Mouse (Mus musculus): ENCODE results near the gene Etv3. TPM values are rescaled to one million over a fixed set of nuclear protein-coding genes. Genes with fewer than 3 reads are reported as not detected.
A peak's percentile ranks its signal among the peaks of the same experiment; 100 is the strongest.

Gene Etv3
- polyA plus RNA-seq, 1 experiment from 2014 or later = 9.6 TPM

DNA sequence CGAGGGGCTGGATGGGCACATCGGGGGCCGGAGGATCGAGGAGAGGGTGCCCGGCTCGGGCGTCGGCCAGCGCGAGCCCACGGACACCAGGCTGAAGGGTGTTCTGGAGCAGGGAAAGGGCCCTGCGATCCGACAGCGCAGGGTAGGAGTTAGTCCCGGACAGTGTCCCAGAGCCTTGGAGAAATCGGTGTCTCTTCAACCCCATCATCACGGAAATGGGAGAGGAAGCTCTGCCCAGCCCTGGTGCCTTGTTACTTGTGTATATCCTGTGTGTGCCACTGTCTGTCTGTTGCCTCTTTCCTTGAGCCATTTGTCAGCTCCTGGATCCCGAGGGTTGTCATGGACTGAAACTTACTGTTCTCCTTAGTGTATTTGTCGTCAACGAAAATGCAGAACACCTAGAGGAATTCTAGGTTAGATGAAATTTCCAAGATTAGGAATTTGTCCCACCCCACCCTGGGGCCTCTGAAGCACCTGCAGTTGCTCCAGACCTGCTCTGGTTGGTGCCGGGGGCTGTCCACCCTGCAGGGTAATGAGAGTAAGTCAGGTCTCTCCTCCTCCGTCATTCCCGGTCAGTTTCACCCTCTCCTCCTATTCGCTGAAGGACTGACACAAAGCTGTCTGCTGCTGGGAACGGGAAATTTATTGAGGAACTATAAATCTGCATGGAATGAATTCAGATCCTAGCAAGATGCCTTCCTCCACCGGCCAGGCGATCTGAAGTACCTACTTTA is 797 bp downstream of the Etv3 start:
- WGBS = 10% methylated on average over 27 of the region's 27 CpGs
- H3K9me3 ChIP-seq = no peaks in the 10 kb centered on the region
- H3K27me3 ChIP-seq (ENCODE audit: insufficient read depth, poor library complexity, severe bottlenecking) = no peaks in the 10 kb centered on the region; the same call in 1 of the 2 replicates
- peak overlapping the region; percentile 96 for H3K27ac ChIP-seq
- H3K36me3 ChIP-seq = peaks cover 40% of the 10 kb centered on the region
- peaks cover 21% of the 10 kb centered on the region for H3K4me1 ChIP-seq (replicated peaks)
- DNase-seq (ENCODE audit: low spot score) = no peak
- H3K4me3 ChIP-seq = peak overlapping the region; percentile 97

DNA sequence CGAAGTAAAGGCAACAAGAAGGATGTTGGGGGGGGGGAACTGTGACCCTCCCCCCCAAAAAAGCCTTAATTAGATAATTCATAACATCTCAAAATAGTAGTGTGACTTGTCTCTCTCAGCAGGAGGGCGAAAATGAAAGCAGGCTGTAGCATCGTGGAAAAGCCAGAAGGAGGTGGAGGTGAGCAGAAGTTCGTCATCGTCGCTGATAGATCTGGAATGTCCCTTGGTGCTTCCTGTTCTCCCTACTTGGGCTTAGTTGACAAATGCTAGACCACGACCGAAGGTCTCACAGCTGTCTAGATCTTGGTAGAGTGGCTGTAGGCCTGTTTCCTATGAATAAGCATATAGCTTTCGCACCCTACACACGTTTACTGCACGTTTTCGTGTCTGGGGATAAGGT is 1.9 kb downstream of the Etv3 start:
- no peak for DNase-seq (ENCODE audit: low spot score)
- Histone ChIP-seq H3K36me3 (peaks cover 51% of the 10 kb centered on the region), H3K4me3 (no peak overlapping the region), H3K27ac (no peak overlapping the region), H3K9me3 (no peaks in the 10 kb centered on the region), H3K4me1 (replicated peaks) (peaks cover 21% of the 10 kb centered on the region), H3K27me3 (ENCODE audit: insufficient read depth, poor library complexity, severe bottlenecking) (no peaks in the 10 kb centered on the region; the same call in 1 of the 2 replicates)
- 90% methylated on average over 12 of the region's 12 CpGs for WGBS

DNA sequence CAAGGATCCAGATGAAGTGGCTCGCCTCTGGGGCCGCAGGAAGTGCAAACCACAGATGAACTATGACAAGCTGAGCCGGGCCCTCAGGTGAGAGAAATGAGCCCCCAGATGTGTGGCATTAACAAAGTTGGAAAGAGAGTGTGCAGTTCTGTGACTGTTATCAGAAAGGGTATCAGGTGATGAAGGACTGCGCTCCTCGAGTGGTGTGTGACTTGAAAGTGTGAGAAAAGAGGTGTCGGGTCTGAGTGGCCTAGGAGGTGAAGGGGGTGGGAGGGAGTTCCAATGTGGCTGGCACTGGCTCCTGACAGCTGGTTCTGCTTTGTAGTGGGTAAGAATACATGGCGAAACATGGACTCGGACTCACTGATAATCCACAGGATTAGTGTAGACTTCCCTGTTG is 2.8 kb downstream of the Etv3 start:
- Histone ChIP-seq H3K36me3 (peaks cover 60% of the 10 kb centered on the region), H3K4me3 (no peak overlapping the region), H3K4me1 (replicated peaks) (peaks cover 21% of the 10 kb centered on the region), H3K27ac (no peak overlapping the region), H3K27me3 (ENCODE audit: insufficient read depth, poor library complexity, severe bottlenecking) (no peaks in the 10 kb centered on the region; the same call in 1 of the 2 replicates), H3K9me3 (no peaks in the 10 kb centered on the region)
- 93% methylated on average over 8 of the region's 8 CpGs for WGBS
- DNase-seq (ENCODE audit: low spot score) = no peak

GRCm38 (mm10) chr3:87528841-87529240 is 3.6 kb downstream of the Etv3 start:
- Histone ChIP-seq H3K9me3 (no peaks in the 10 kb centered on the region), H3K4me3 (no peak overlapping the region), H3K27ac (no peak overlapping the region), H3K36me3 (peaks cover 68% of the 10 kb centered on the region), H3K27me3 (ENCODE audit: insufficient read depth, poor library complexity, severe bottlenecking) (no peaks in the 10 kb centered on the region), H3K4me1 (replicated peaks) (peaks cover 21% of the 10 kb centered on the region)
- WGBS = 93% methylated on average over 8 of the region's 8 CpGs
- DNase-seq (ENCODE audit: low spot score) = no peak

DNA sequence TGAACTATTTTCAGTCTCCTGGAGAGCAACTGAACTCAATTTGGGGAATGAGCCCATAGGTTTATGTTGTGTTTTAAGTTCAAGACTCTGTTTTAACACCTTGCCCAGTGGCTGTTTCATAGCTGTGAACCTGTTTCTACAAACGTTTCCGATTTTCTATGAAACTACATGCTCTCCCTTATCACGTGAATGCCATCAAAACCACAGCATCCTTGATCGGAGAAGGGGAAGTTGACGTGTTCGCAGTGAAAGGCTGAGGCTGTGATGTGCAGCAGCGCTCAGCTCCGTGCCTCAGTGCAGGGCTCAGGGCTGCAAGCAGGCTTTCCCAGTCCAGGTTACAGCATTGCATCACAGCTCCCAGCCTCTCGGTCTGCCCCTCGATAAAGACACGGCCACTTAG is 4.4 kb downstream of the Etv3 start:
- peaks cover 21% of the 10 kb centered on the region for H3K4me1 ChIP-seq (replicated peaks)
- no peaks in the 10 kb centered on the region for H3K9me3 ChIP-seq
- H3K27ac ChIP-seq = no peak overlapping the region
- H3K36me3 ChIP-seq = peaks cover 76% of the 10 kb centered on the region
- whole genome bisulfite sequencing = 95% methylated on average over 11 of the region's 11 CpGs
- no peaks in the 10 kb centered on the region for H3K27me3 ChIP-seq (ENCODE audit: insufficient read depth, poor library complexity, severe bottlenecking)
- H3K4me3 ChIP-seq = no peak overlapping the region
- no peak for DNase-seq (ENCODE audit: low spot score)

GRCm38 (mm10) chr3:87530234-87530633 is 5.0 kb downstream of the Etv3 start:
- H3K4me1 ChIP-seq (replicated peaks) = peaks cover 16% of the 10 kb centered on the region
- H3K36me3 ChIP-seq = peaks cover 82% of the 10 kb centered on the region
- no peaks in the 10 kb centered on the region for H3K9me3 ChIP-seq
- H3K27ac ChIP-seq = no peak overlapping the region
- no peak overlapping the region for H3K4me3 ChIP-seq
- no peaks in the 10 kb centered on the region for H3K27me3 ChIP-seq (ENCODE audit: insufficient read depth, poor library complexity, severe bottlenecking)
- DNase-seq (ENCODE audit: low spot score) = no peak
- WGBS = 87% methylated on average over 3 of the region's 3 CpGs

DNA sequence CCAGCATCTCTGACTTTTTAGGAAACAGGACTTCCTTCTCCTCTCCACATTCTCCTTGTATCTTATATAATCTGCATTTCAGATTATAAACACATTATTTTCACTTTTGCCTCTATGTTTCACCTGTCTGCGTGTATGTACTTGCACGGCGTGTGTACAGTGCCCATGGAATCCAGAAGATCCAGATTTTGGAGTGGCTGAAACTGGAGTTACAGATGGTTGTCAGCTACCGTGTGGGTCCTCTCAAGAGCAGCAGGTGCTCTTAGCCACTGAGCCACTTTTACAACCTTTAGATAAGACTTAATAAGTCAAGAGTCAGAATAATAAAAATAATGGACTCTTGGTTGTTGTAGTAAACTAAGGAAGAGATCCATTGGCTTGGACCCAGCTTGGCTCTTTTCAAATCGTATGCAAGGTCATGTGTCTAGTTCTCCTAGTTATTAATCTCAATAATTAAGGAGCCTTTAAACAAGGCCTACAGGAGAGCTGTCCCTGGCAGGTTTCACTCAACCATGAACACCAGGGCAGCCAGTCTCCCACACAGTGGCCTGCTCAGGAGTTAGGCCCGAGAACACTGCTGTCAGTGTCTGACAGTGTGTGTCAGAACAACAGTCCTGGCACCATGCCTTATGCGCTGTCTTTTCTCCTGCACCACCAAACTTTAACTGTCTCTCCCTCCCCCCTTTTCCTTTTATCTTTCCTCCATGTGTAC is 8.6 kb downstream of the Etv3 start:
- no peaks in the 10 kb centered on the region for H3K4me1 ChIP-seq (replicated peaks)
- WGBS = 94% methylated on average over 7 of the region's 7 CpGs

GRCm38 (mm10) chr3:87538034-87538433 is 12.8 kb downstream of the Etv3 start:
- Histone ChIP-seq H3K9me3 (no peaks in the 10 kb centered on the region), H3K36me3 (peaks cover 74% of the 10 kb centered on the region), H3K27ac (no peak overlapping the region), H3K27me3 (ENCODE audit: insufficient read depth, poor library complexity, severe bottlenecking) (peaks cover 13% of the 10 kb centered on the region; the same call in 1 of the 2 replicates), H3K4me1 (replicated peaks) (peaks cover 30% of the 10 kb centered on the region), H3K4me3 (no peak overlapping the region)
- 89% methylated on average over 10 of the region's 10 CpGs for WGBS
- no peak for DNase-seq (ENCODE audit: low spot score)

More for the DNA sequence above, 8.6 kb downstream of the Etv3 start:
- peaks cover 100% of the 10 kb centered on the region for H3K36me3 ChIP-seq
- no peak overlapping the region for H3K4me3 ChIP-seq
- H3K27ac ChIP-seq = no peak overlapping the region
- H3K9me3 ChIP-seq = no peaks in the 10 kb centered on the region
- no peak for DNase-seq (ENCODE audit: low spot score)
- no peaks in the 10 kb centered on the region for H3K27me3 ChIP-seq (ENCODE audit: insufficient read depth, poor library complexity, severe bottlenecking)

GRCm38 (mm10) chr3:87540028-87540675 is 14.9 kb downstream of the Etv3 start:
- DNase-seq (ENCODE audit: low spot score) = no peak
- Histone ChIP-seq H3K4me3 (no peak overlapping the region), H3K4me1 (replicated peaks) (peaks cover 39% of the 10 kb centered on the region), H3K36me3 (peaks cover 53% of the 10 kb centered on the region), H3K9me3 (no peaks in the 10 kb centered on the region), H3K27ac (no peak overlapping the region), H3K27me3 (ENCODE audit: insufficient read depth, poor library complexity, severe bottlenecking) (peaks cover 34% of the 10 kb centered on the region)
- 74% methylated on average over 11 of the region's 11 CpGs for WGBS

DNA sequence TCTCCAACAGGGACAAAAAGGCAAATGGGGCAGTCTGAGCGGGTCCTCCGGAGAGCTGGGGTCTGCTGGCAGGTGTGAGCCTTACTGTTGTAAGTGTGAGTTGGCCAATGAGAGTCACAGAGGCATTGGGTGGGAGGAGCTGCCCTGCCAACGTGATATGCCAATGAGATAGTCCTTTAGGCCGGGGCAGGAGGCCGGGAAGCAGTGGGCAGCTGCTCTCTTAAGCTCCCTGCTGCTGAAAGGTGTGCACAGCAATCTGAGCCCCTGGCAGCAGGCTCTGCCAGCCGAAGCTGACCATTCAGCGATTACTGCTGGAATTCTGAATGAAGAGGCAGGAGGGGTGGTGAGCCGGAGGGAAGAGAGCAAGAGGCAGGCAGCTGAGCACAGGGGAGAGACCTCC is 15.5 kb downstream of the Etv3 start:
- peak overlapping the region; percentile 50; the same call in 1 of the 2 replicates for H3K27ac ChIP-seq
- peaks cover 44% of the 10 kb centered on the region for H3K4me1 ChIP-seq (replicated peaks)
- H3K27me3 ChIP-seq (ENCODE audit: insufficient read depth, poor library complexity, severe bottlenecking) = peaks cover 40% of the 10 kb centered on the region
- WGBS = 25% methylated on average over 8 of the region's 8 CpGs
- no peak for DNase-seq (ENCODE audit: low spot score)
- no peak overlapping the region for H3K4me3 ChIP-seq
- H3K9me3 ChIP-seq = no peaks in the 10 kb centered on the region
- H3K36me3 ChIP-seq = peaks cover 47% of the 10 kb centered on the region

GRCm38 (mm10) chr3:87542481-87543215 is 17.4 kb downstream of the Etv3 start:
- 37% methylated on average over 7 of the region's 7 CpGs for WGBS
- Histone ChIP-seq H3K36me3 (peaks cover 28% of the 10 kb centered on the region), H3K27ac (peak overlapping the region; percentile 67), H3K4me1 (replicated peaks) (peaks cover 55% of the 10 kb centered on the region), H3K9me3 (no peaks in the 10 kb centered on the region), H3K4me3 (0 out of 2 replicates have a peak overlapping the region, but pooled peaks have one; percentile 9), H3K27me3 (ENCODE audit: insufficient read depth, poor library complexity, severe bottlenecking) (peaks cover 56% of the 10 kb centered on the region)
- DNase-seq (ENCODE audit: low spot score) = peak; percentile 67

- Histone ChIP-seq H3K36me3 (peaks cover 7% of the 10 kb centered on the region; the same call in 1 of the 2 replicates), H3K27ac (0 out of 2 replicates have a peak overlapping the region, but pooled peaks have one; percentile 56), H3K4me3 (no peak overlapping the region), H3K27me3 (ENCODE audit: insufficient read depth, poor library complexity, severe bottlenecking) (peaks cover 75% of the 10 kb centered on the region), H3K4me1 (replicated peaks) (peaks cover 64% of the 10 kb centered on the region), H3K9me3 (no peaks in the 10 kb centered on the region)
- WGBS = 50% methylated on average over 3 of the region's 3 CpGs
- DNase-seq (ENCODE audit: low spot score) = no peak
Measured at GRCm38 (mm10) chr3:87545554-87545953, 20.3 kb downstream of the Etv3 start.

Measured in hindbrain, embryonic 10.5 days (tissue).